Mouse (Mus musculus) spleen, adult 2 months (tissue): ENCODE data around the gene Med12l.

Source experiments
- CTCF ChIP-seq: fragments of 200-500 bp; IDR thresholded peaks from 2 replicates; pipeline ENCODE4 v1.5.1; 2011; ENCODE audit warnings: mild to moderate bottlenecking, inconsistent platforms; ENCODE audit not compliant: insufficient read depth, insufficient read length, insufficient replicate concordance; ENCODE audit errors: extremely low read depth
- POLR2A ChIP-seq: fragments of 200-500 bp; IDR thresholded peaks from 2 replicates; pipeline ENCODE4 v1.6.1; 2011; ENCODE audit warnings: low read depth, low read length, inconsistent platforms

DNA sequence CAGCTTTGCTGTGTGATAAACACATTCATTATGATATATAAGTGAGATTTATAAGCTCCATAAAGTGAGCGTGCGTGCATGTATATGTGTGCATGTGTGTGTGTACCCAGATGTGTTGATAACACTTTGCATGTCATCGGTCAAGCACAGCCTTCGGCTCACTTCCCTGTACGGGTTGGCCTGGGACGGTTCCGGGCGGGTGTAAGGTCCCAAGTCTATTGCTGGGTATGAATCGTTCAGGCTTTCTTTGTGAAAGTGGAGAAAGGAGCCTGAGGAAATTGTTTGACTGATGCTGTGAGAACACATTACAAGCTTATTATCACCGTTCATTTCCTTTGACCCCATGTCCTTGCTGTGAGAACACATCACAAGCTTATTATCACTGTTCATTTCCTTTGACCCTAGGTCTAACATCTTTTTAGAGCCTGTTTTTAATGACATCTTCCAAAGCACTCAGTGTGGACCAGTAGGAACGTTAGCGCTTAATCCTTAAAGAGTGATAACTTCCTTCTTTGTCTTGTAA lies 133.4 kb downstream of the Med12l start:
- TF ChIP-seq POLR2A (no peak), CTCF (no peak)
